21 mouse cellular contexts compared by ENCODE assay signal in the genomic region with DNA sequence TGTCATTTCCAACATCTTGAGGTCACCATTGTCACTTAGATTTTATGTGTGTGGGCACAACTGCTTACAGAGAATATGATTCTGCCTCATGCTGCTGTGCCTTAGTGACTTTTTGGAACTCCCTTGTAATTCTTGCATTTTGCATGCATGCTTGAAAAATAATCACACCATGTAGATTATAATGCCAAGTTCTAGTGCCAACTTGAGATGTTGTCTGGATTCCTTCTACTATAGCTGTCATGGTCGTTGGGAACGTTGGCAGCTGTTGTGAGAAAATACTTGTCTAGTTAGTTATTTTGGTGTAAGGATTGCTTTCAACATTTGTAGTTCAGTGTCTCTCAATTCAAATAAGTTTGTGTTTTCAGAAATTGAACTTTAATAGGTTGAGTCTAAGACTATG.
A peak's percentile ranks its signal among the peaks of the same experiment; 100 is the strongest.
DNase-seq lines count a peak whose midpoint lies in the region; ATAC-seq lines count a peak whose summit lies in the region.
"Had no signal": no experiment of that assay in that cellular context is flagged by ENCODE, and none has a peak within 500 bp of the region (broad histone marks: within the 10 kb centered on the region; RNA-seq: fewer than 3 reads in every experiment).

No protein-coding gene starts in this region.

- intact Hi-C loops in left cerebral cortex, postnatal 14 days (cut with DNase I) = no loop called here

- no peak overlapping the region for H3K9ac ChIP-seq in embryonic facial prominence, embryonic 14.5 days (ENCODE audit: low read depth, low read length)
- H3K9ac ChIP-seq: embryonic facial prominence, embryonic 13.5 days; hindbrain, embryonic 12.5 days; hindbrain, embryonic 15.5 days had no signal

- no peaks in the 10 kb centered on the region for H3K36me3 ChIP-seq in embryonic facial prominence, embryonic 14.5 days (ENCODE audit: control insufficient read depth, insufficient read depth, low read length)
- H3K36me3 ChIP-seq in embryonic facial prominence, embryonic 10.5 days (replicated peaks) = no peaks in the 10 kb centered on the region
- H3K36me3 ChIP-seq: embryonic facial prominence, embryonic 13.5 days; forebrain, embryonic 10.5 days; hindbrain, embryonic 12.5 days; hindbrain, embryonic 15.5 days had no signal

- H3K9me3 ChIP-seq in embryonic facial prominence, embryonic 14.5 days (ENCODE audit: control insufficient read depth, low read length) = no peaks in the 10 kb centered on the region
- no peaks in the 10 kb centered on the region for H3K9me3 ChIP-seq in embryonic facial prominence, embryonic 10.5 days
- H3K9me3 ChIP-seq: embryonic facial prominence, embryonic 13.5 days; forebrain, embryonic 10.5 days; hindbrain, embryonic 12.5 days; hindbrain, embryonic 15.5 days had no signal

- DNase-seq in embryonic facial prominence, embryonic 14.5 days (ENCODE audit: low spot score) = peak; percentile 12
- no peak for DNase-seq in embryonic facial prominence, embryonic 10.5 days (ENCODE audit: low spot score)
- DNase-seq in left cerebral cortex, postnatal 14 days (ENCODE audit: low spot score in 2 of 2) = peak; percentile 15 to 22
- DNase-seq in left cerebral cortex, adult 18-20 months (ENCODE audit: low spot score in 2 of 2) = no peak
- DNase-seq in Muller cell, postnatal 12 days (ENCODE audit: inconsistent ontology term) = peak; percentile 26
- peak; percentile 19 for DNase-seq in telencephalon, adult 2 months (ENCODE audit: low read depth, low spot score)
- DNase-seq in adrenal gland, postnatal 14 days = no peak
- DNase-seq: adrenal gland, postnatal 10 days; cerebellum, adult 18-20 months; cerebellum, adult 9-11 months; cerebellum, postnatal 25 days; gastrocnemius, adult 2 months; gastrocnemius, postnatal 14 days; heart, adult 11 months had no signal

- H3K27me3 ChIP-seq in embryonic facial prominence, embryonic 14.5 days (replicated peaks; ENCODE audit: control insufficient read depth, insufficient read depth, low read length) = no peaks in the 10 kb centered on the region
- H3K27me3 ChIP-seq in embryonic facial prominence, embryonic 10.5 days (replicated peaks; ENCODE audit: low read depth, poor library complexity, severe bottlenecking) = no peaks in the 10 kb centered on the region
- H3K27me3 ChIP-seq: embryonic facial prominence, embryonic 13.5 days; hindbrain, embryonic 12.5 days; hindbrain, embryonic 15.5 days; Patski had no signal

- no peaks in the 10 kb centered on the region for H3K4me1 ChIP-seq in embryonic facial prominence, embryonic 14.5 days (ENCODE audit: control insufficient read depth, insufficient read depth, low read length)
- H3K4me1 ChIP-seq in embryonic facial prominence, embryonic 10.5 days = no peaks in the 10 kb centered on the region
- H3K4me1 ChIP-seq: embryonic facial prominence, embryonic 13.5 days; forebrain, embryonic 10.5 days; hindbrain, embryonic 12.5 days; hindbrain, embryonic 15.5 days had no signal

- ATAC-seq in embryonic facial prominence, embryonic 14.5 days (ENCODE audit: low read depth) = no peak
- ATAC-seq: forebrain, embryonic 14.5 days; Patski had no signal

- H3K27ac ChIP-seq in embryonic facial prominence, embryonic 14.5 days (replicated peaks; ENCODE audit: low read depth, low read length) = no peak overlapping the region
- no peak overlapping the region for H3K27ac ChIP-seq in embryonic facial prominence, embryonic 10.5 days (replicated peaks)
- H3K27ac ChIP-seq: embryonic facial prominence, embryonic 13.5 days; forebrain, embryonic 10.5 days; gastrocnemius, adult 2 months; hindbrain, embryonic 12.5 days; hindbrain, embryonic 15.5 days had no signal

- no peak overlapping the region for H3K4me3 ChIP-seq in embryonic facial prominence, embryonic 14.5 days (ENCODE audit: low read depth, low read length)
- no peak overlapping the region for H3K4me3 ChIP-seq in embryonic facial prominence, embryonic 10.5 days
- H3K4me3 ChIP-seq: embryonic facial prominence, embryonic 13.5 days; forebrain, embryonic 10.5 days; gastrocnemius, adult 2 months; hindbrain, embryonic 12.5 days; hindbrain, embryonic 15.5 days had no signal

- WGBS in embryonic facial prominence, embryonic 14.5 days = 79% methylated on average over 2 of the region's 2 CpGs
- WGBS in embryonic facial prominence, embryonic 10.5 days = 92% methylated on average over 2 of the region's 2 CpGs

- no peak overlapping the region for H3K4me2 ChIP-seq in embryonic facial prominence, embryonic 14.5 days (ENCODE audit: low read depth, low read length)
- H3K4me2 ChIP-seq: embryonic facial prominence, embryonic 13.5 days; heart, embryonic 11.5 days; hindbrain, embryonic 12.5 days; hindbrain, embryonic 15.5 days had no signal

Comparison
In these comparisons a context has a peak if more than half of its experiments do, and no peak if none do; other contexts are left out.
1. DNase-seq: peak in embryonic facial prominence, embryonic 14.5 days (single experiment), left cerebral cortex, postnatal 14 days (2 of 2), Muller cell, postnatal 12 days (single experiment) and telencephalon, adult 2 months (single experiment); none in embryonic facial prominence, embryonic 10.5 days (single experiment), left cerebral cortex, adult 18-20 months (0 of 2) and adrenal gland, postnatal 14 days (single experiment).